Mouse (Mus musculus) layer of hippocampus, adult 11-12 months (tissue): ENCODE data around the gene Rabep1.
A peak's percentile ranks its signal among the peaks of the same experiment; 100 is the strongest.
"Not testable (repeated sequence)": the region's sequence is repeated elsewhere in the genome, so short reads cannot be mapped to it uniquely, and the experiment has no call there.

ENCODE experiments used
- DNase-seq: peaks from one replicate; pipeline ENCODE4 v3.0.0; 2022; ENCODE audit warnings: low spot score

Rabep1 gene

DNA sequence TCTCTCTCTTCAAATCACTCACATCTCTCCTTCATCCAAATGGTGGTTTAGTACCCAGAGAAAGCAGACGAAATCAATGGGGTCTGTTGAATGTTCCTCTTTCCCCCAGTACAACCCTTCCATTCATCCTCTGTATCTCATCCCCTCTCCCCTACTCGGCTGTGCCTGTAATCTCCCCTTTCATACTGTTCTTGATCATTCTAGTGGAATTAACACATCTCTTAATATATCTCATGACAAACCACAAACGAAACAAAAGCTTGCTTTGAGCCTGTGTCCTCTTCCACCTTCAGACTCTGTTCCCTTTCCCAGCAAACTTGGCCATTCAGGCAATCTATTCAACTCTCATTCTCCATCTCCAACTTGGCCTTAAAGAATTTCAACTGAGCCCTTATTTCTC, 13.4 kb upstream of the Rabep1 start:
- no peak for DNase-seq

DNA sequence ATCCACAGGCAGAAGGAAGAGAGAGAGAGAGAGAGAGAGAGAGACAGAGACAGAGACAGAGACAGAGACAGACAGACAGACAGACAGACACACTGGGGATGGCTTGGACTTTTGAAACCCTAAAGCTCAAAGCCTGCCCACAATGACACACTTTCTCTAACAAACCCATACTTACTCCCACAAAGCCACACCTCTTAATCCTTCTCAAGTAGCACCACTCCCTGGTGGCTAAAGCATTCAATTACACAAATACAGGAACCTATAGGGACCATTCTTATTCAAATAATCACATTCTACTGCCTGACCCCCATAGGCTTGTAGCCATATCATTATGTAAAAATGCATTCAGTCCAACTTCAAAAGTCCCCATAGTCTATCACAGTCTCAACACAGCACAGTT, 11.2 kb upstream of the Rabep1 start:
- DNase-seq, result no peak

DNA sequence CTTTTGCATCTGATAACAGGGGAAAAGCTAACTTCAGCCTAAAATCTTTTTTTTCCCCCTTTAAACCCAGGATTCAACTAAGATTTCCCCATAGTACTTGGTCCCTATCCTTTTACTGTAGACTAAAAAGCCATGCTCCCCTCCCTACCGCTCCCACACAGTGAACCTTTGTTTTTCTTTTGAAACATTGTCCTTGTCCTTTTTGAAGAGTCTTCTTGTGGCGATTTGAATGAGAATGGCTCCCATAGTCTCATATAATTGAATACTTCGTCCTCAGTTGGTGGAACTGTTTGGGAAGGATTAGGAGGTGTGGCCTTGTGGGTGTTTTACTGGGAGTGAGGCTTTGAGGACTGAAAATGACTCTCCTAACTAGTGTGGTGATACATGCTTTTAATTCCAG, 10.7 kb upstream of the Rabep1 start:
- DNase-seq, result no peak

DNA sequence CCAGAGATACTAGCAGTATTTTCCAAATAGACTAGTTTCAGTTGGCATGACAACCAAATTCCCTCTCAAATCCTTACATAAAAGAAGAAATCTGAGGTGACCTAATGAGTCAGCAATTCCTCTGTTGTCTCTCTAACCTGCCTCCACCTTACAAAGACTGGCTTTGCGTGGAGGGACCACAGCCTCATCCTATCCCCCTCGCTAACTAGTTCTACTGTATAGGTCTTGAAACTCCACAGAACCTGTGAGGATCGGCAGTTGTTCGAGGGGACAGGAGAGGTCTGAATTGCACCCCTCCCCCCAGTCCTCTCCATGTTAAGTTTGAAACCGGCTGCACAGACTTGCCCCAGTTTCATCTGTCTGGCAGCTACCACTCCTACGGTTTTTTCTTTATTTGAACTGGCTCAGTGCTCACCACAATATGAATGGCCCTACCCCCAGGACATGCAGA, 9.2 kb upstream of the Rabep1 start:
- DNase-seq, result no peak

DNA sequence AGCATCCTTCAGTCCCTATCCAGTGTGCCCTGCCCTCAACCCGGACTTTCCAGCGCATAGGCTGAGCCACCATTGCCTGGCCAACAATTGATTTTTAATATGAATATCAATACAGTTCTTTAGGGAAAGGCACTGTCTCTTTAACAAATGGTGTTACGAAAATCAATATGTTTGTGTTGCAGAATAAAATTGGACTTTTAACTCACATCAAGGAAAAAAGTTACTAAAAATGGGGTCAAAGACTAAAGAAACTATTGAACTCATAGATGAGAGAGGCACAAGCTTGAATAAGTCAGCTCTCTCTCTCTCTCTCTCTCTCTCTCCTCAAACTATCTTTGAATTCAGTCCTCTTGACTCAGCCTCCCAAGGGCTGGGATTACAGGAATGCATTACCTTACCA, 7.5 kb upstream of the Rabep1 start:
- no peak for DNase-seq

DNA sequence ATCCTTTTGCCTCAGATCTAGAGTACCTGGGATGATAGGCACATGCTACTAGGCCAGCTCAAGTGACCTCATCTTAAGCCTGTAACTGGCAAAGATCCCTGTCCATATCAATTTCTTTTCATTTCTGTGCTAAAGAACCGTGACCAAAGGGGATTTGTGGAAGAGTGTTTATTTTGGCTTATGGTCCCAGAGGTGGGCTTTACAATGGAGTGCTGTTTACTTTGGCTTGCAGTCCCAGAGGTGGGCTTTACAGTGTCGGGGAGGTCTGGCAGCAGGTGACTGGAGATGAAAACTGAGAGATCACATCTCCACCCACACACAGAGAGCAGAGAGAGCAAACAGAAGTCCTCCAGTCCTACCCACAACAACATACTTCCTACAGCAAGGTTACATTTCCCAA, 6.0 kb upstream of the Rabep1 start:
- no peak for DNase-seq

DNA sequence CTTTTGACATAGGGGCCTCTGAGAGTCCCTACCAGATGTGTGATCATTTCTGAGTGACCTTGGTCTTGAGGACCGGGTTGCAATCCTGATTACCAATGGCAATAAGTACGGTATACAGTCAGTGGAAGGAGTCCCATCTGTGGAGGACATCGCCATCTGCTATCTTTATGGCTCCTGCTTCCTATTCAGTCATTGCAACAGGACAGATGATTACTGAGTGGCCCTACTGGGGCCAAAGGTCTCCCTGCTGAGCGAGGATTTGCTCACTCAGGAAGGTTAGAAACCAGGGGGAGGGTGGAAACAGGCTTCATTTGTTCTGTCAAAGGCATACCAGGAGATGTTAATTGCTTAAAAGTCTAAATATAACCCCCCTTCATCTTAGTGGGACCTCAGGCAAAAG, 1.6 kb upstream of the Rabep1 start:
- DNase-seq, result no peak

DNA sequence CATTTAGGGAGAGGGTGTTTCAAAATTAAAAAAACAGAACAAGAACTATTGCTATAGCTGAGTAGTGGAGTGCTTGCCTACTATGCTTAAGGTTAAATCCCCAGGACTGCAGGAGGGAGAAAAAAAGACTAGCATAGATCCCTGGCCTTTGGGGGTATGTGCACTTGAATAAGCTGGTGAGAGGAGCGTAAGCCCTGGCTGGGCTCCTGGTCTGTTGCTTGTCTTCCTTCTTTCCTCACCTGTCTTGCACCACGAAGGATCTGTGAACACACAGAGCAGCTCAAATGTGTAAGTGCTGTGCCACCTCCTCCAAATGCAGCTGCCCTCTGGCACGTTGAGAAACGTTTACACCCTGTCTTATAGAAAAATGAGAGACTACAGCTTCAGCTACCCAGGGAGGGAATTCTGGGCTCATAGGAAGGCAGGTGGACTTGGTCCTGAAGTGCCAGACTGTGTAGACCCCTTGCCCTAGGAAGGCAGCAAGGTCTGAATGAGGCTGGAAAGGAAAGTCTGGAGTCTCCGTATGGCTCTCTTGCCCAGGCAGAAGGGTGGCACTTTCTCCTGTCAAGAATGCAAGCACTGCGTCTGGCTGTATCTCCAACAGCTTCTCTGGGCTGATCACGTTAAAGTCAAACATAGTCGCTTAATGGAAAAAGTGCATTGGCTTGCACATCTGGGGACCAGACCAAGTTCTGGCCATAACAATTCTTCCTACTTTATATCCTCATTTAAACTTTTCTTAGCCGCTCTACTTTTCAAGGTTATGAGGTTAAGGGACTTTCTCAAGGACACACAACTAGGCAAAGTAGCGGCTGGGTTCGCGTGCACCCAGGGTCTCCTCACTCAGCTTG, 652 bp upstream of the Rabep1 start:
- no peak for DNase-seq

DNA sequence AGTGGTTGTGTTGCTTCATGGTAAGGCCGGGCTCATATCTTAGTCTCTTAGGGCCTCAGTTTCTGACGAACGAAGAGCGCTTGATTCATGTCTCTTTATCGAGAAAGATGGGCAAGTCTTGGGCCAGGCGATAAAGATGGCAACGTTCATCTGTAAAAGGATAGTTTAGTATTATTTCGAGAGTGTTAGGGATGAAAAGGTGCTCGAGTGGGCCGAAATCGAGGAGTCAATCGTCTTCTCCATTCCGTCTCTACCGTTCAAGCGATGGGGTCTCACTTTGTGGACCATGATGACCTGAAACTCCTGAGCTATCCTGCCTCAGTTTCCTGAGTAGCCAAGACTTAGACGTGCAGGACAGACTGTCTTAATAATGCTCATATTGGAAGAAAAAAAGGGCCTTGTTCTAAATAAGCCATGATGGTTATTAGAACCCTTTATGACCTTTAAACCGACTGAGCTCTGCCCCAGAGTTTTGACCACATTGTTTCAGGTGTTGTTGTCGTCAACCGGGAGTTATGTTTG, 940 bp downstream of the Rabep1 start:
- no peak for DNase-seq

DNA sequence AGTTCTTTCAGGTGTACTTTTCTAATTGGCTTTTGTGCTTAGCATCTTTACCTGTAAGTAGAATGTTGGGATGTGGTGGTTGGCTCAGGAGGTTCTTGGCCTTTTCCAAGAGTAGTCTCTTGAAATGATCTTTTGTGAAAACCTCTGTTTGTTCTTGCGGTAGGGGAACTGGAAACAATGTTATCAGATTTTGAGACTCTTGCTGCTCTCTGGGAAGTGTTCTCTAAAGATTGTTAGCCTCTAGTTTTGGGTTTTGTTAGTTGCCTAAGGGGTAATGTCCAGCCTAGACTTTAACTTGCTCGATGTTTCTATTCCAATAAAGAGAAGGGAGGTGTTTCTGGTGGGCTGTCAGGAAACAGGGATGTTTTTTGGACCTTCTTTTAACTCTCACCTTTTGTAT, 1.5 kb downstream of the Rabep1 start:
- DNase-seq, result no peak

DNA sequence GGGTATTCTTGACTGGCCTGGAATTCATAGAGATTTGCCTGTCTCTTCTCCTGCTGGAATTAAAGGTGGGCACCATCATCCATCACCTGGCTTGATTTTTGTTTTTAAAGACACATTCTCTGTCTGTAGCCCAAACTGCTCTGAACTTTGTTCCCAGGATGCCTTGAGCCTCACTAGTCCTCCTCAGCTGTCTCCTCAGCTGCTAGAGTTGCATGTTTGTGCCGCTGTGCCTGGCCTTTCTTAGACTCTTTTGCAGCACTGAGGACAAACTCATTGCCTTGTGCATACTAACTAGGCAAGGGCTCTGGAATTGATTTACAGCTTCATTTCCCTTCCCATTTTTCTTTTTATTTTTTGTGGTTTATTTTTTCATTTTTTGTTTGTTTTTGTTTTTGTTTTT, 15.8 kb downstream of the Rabep1 start:
- DNase-seq, result no peak

DNA sequence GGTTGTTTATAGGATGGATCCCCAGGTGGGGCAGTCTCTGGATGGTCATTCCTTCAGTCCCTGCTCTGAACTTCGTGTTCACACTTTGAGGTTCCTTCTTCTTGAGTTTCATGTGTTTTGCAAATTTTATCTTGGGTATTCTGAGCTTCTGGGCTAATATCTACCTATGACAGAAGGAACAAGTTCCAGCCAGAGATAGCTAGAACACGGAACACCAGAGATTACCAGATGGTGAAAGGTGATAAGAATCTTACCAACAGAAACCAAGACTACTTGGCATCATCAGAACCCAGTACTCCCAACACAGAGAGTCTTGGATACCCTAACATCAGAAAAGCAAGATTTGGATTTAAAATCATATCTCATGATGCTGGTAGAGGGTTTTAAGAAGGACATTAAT, 18.6 kb downstream of the Rabep1 start:
- DNase-seq, result not testable (repeated sequence)

DNA sequence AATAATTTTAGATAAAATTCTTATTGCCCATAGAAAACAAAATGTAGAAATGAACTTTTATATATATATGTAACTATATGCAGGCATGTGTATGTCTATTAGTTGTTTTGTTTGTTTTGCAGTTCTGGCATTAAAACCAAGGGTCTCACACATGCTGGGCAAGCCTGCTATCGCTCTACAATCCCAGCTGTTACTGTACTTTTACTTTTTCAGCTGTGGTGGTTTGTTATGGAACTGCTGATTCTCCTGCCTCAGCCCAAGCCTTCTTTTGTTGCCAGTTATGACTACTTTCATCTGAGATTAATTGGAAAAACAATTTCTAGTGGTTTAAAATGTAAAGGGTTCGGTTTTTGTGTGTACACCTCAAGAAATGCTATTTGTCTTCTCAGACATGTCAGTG, 20.6 kb downstream of the Rabep1 start:
- no peak for DNase-seq

DNA sequence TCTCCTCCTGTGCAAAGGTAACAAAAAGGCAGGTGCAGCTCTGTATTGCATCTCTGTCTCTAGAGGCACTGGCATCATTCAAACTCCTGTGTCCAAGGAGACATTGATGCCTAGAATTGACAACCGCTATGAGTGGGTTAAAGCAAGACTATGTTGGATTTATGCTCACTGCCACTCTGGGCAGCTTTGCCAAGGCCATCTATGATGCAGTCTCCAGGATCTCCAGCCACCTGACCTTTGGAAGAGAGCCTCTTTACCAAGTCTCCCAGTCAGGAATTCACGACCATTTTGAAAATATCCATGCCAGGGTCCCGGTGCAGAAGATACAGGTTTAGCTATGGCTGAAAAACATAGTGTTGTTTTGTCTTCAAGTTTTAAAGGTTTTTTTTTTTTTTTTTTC, 24.7 kb downstream of the Rabep1 start:
- no peak for DNase-seq

DNA sequence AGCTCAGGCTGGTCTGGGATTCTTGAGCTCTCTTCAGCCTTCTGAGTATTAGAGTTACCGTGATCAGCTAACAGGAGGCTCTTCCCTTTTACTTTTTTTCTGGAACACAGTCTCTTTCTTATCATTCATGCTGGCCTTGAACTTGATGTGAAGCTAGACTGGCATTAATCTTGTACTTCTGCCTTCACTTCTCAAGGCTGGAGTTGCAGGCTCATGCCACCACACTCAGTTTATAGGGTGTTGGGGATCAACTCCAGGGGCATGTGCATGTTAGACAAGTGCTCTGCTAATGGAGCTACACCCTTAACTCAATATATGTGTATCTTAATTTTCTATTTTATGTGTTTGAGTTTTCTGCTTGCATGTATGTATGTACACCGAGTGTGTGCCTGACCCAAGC, 25.2 kb downstream of the Rabep1 start:
- DNase-seq, result no peak

DNA sequence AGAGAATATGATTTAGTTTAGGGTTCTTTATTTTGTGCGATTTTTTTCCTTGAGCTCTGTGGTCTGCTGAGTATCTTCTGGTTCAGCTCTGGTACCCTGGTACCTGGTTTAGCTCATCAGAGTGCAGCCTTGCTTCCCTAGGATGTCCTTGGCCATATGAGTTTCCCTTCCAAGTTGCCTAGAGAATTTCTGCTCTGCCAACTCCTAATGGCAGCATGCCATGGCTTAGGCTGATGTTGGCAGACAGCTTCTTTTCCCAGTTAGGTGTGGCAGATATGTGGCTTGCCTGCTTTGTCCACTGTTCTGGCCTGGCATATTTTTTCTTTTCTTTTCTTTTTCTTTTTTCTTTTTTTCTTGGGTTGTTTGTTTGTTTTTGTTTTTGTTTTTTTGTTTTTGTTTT, 25.8 kb downstream of the Rabep1 start:
- peak; percentile 64 for DNase-seq

DNA sequence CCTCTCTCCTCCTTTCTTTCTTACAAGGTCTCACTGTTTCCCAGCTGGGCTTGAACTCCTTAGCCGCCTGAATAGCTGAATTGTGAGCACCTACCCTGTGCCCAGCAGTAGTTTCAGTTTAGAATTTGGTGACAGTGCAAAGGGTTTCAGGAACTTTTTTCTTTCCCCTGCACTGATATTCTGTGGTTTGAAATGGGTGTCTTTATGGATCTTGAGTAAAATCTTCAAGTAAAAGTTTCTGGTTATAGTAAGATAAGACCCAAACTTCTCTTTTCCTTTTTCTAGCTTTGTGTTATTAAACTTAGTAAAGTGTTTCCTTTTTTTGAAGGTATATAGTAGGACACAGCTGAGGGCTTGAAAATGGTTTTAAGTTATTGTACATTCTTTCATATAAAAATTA, 26.5 kb downstream of the Rabep1 start:
- DNase-seq, result no peak

DNA sequence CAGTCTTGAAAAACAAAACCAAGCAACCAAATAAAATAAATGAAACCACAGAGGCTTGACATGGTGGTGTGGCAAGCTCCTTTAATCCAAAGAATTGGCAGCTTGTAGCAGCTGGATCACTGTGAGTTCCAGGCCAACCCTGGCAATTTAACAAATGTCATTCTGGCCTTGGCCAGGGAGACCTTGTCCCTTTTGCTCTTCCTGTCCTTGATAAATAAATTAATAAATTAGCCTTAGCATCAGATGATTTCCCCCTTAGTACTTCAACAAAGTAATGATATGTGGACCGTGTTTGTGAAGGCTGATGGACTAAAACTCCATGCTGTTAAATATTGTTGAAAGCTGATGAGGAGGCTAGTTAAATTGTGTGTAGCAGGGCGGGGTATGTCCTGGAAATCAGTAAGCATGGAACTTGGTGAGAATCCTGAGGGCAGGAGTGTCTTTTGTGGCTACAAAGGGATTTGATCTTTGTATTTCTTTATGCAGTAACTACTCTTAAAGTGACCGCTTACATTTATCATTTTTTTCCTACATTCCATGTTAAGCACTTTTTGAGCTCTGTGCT, 27.3 kb downstream of the Rabep1 start:
- DNase-seq, result no peak

DNA sequence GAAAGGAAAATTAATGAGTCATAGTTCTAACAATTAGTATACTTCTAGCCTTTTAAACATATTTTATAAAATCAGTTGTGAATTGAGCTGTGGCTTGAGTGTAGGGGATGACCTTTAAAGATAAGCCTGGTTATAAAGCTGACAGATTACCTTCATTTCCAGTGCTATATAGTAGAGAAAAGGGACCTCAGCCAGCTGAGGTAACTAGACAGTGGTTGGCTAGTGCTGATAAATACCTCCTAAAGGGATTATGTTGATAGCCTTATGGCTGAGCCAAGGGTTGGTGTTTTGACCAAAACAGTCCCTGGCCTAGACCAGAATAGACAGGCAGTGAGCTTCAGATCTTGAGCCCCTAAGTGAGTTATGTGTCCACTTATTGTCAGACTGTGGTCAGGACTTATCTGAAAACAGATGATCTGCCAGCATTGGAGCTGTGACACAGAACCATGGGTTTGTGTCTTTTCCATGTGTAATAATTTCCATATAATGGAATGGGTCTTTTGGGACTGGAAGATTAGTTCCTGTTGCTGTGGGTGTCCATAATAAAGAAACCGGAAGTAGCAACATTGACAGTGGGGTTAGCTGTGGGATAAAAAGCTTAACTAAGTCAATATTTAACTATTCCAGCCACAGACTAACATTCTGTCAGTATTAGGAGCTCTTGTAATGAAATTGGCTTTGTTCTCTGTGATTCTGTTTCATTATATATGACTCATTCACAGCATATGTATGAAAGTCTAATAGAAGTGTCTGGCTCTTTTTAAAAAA, 29.5 kb downstream of the Rabep1 start:
- no peak for DNase-seq

DNA sequence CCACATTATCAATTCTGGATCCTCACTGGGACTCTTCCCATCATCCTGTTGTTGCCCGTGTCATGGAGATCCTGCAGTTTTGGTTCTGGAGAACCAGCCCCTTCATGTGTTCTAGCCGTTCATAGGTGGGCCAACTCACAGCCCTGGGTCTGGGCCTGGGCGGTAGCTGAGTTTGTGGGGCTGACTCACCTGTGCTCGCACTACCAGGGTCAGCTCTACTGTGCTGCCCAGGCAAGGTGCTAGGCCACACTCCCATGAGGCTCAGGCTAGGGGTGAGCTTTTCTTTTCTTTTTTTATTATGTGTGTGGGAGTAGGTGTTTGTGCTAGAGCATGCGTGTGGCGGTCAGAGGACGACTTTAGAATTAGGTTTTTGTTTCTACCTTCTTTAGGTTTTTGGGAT, 33.1 kb downstream of the Rabep1 start:
- no peak for DNase-seq

DNA sequence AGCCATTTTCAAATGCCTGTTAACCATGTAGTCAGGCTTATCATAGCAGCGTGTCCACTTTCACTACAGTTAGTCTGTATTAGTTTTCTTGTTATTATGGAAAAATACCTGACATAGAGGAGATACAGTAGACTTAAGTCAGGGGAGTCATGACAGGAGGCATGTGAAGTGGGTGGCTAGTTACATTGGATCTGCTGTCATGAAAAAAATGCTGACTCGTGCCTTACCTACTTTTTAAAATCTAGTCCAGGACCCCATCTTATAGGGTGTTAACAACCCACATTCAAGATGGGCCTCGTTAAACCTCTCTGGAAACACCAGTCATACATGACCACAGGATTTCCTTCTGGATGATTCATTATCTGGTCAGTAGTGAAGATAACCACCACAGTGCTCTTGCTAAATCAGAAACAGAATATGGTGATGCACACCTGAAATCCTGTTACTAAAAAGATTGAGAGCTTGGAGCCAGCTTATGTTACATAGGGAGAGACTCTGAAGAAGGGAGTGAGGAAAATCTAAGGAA, 38.4 kb downstream of the Rabep1 start:
- no peak for DNase-seq

DNA sequence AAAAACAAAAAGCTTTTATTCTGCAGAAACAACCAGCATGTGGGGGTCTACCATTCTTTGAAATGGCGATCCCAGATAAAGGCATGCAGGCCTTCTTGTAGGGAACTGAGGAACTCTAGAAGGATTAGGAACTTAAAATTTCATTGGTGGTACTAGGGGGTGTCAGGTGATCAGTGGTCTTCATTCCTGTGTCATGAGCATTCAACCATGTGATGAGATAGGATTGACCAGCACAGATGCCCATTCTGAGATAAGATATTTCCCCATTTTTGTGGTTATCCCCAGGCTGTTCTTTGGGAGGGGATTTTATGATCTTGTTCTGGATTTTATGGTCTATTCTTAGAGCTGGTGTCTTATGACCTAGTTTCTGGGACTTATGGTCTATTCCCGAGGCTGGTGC, 46.1 kb downstream of the Rabep1 start:
- no peak for DNase-seq

DNA sequence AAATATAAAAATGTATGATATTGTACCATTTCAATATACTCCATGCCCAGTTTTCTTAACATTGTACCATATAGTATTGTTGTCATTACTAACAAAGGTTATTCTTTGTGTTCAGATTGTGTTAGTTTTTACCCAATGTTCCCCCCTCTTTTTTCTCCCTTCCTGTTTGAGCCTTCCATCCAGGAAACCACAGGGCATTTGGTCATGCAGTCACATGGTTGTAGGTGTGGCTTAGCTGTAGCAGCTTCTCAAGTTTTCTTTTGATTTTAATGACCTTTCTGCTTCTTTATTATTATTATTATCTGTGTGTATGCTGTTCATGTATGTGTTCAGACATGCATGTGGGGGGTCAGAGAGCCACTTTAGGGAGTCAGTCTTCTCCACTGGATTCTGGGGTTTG, 47.0 kb downstream of the Rabep1 start:
- no peak for DNase-seq
